Mouse (Mus musculus) gastrocnemius, postnatal 36 days (tissue): ENCODE results near the gene Cd207. TPM values are rescaled to one million over a fixed set of nuclear protein-coding genes. Genes with fewer than 3 reads are reported as not detected.
A peak's percentile ranks its signal among the peaks of the same experiment; 100 is the strongest.

ENCODE experiments used
- DNase-seq, 2 experiments: peaks; one replicate each; pipeline ENCODE4 v3.0.0; 2022
- intact Hi-C: fragments of 180-260 bp; cut with DNase I; formaldehyde crosslinking; loops from one replicate; pipeline ENCODE4 v1.15.1; 2025
- long read RNA-seq, 2 experiments: library from polyadenylated mRNA; stranded (forward); transcript quantifications; one replicate each; pipeline ENCODE4 v2.0.0; 2021
- total RNA-seq, 2 experiments: library from RNA; stranded (reverse); gene quantifications; 2 replicates each; pipeline ENCODE4 v1.2.3; 2021

Cd207 gene
- total RNA-seq: under 1 TPM in 1 of 2 experiments, not detected in 1; 0.18 TPM
- long read RNA-seq, experiment 1: 0 reads
- long read RNA-seq, experiment 2: 0 reads

- intact Hi-C loops: loop anchor here (10.0 kb wide), 1 partner anchor 323 kb away; no protein-coding TSS in a partner anchor
- no peak for DNase-seq
Measured at GRCm38 (mm10) chr6:83677757-83678156, at the start of gene Cd207. Gene Cd207 (minus strand): TSS chr6:83677857.

- DNase-seq: no peak
- intact Hi-C loops: no loop called here
Measured at GRCm38 (mm10) chr6:83727178-83727577, 49.5 kb upstream of the Cd207 start.

- no peak for DNase-seq
- intact Hi-C loops: no loop called here
Measured at GRCm38 (mm10) chr6:83722526-83722925, 44.9 kb upstream of the Cd207 start.

GRCm38 (mm10) chr6:83717026-83717425 is 39.4 kb upstream of the Cd207 start:
- no peak for DNase-seq
- intact Hi-C loops: no loop called here

- no peak for DNase-seq
- intact Hi-C loops: no loop called here
Measured at GRCm38 (mm10) chr6:83715461-83716196, 38.0 kb upstream of the Cd207 start.

GRCm38 (mm10) chr6:83714221-83715123 is 36.8 kb upstream of the Cd207 start:
- DNase-seq: no peak

GRCm38 (mm10) chr6:83713271-83714136 is 35.8 kb upstream of the Cd207 start:
- intact Hi-C loops: no loop called here
- DNase-seq: no peak

More at GRCm38 (mm10) chr6:83714221-83715123, 36.8 kb upstream of the Cd207 start:
- intact Hi-C loops: no loop called here

GRCm38 (mm10) chr6:83711725-83712475 is 34.2 kb upstream of the Cd207 start:
- DNase-seq: no peak
- intact Hi-C loops: no loop called here

GRCm38 (mm10) chr6:83711067-83711675 is 33.5 kb upstream of the Cd207 start, which contains the start of gene Vax2:
Gene Vax2 (plus strand): TSS chr6:83711264.
- peak in 1 of 2 experiments; percentile 71 for DNase-seq
- intact Hi-C loops: no loop called here

- DNase-seq: no peak
- intact Hi-C loops: no loop called here
Measured at GRCm38 (mm10) chr6:83710361-83711066, 32.9 kb upstream of the Cd207 start.

- intact Hi-C loops: no loop called here
- no peak for DNase-seq
Measured at GRCm38 (mm10) chr6:83707738-83708510, 30.3 kb upstream of the Cd207 start.

GRCm38 (mm10) chr6:83704701-83705100 is 27.0 kb upstream of the Cd207 start:
- DNase-seq: no peak
- intact Hi-C loops: no loop called here

GRCm38 (mm10) chr6:83704294-83704693 is 26.6 kb upstream of the Cd207 start:
- no peak for DNase-seq
- intact Hi-C loops: no loop called here

- intact Hi-C loops: no loop called here
Measured at GRCm38 (mm10) chr6:83703722-83704078, 26.0 kb upstream of the Cd207 start.

GRCm38 (mm10) chr6:83703000-83703721 is 25.5 kb upstream of the Cd207 start:
- no peak for DNase-seq
- intact Hi-C loops: no loop called here

More at GRCm38 (mm10) chr6:83703722-83704078, 26.0 kb upstream of the Cd207 start:
- no peak for DNase-seq

GRCm38 (mm10) chr6:83702146-83702999 is 24.7 kb upstream of the Cd207 start:
- no peak for DNase-seq
- intact Hi-C loops: no loop called here
